Mouse (Mus musculus) gastrocnemius, adult 2 months (tissue): ENCODE measurements around the gene Gm37240. TPM values are rescaled to one million over a fixed set of nuclear protein-coding genes. Genes with fewer than 3 reads are reported as not detected.

ENCODE experiments used
- DNase-seq: peaks from one replicate; pipeline ENCODE4 v3.0.0; 2022
- H3K27ac ChIP-seq: fragments of 200-600 bp; 2 replicates; pipeline ENCODE4 v1.8.1; 2022; ENCODE audit warnings: mild to moderate bottlenecking
- H3K4me3 ChIP-seq: fragments of 200-600 bp; 2 replicates; pipeline ENCODE4 v1.8.1; 2022; ENCODE audit warnings: mild to moderate bottlenecking, moderate library complexity
- CTCF ChIP-seq: fragments of 200-600 bp; IDR thresholded peaks from 2 replicates; pipeline ENCODE4 v1.8.1; 2022; ENCODE audit warnings: antibody characterized with exemption, mild to moderate bottlenecking, moderate library complexity
- intact Hi-C: fragments of 180-260 bp; cut with DNase I; formaldehyde crosslinking; loops from one replicate; pipeline ENCODE4 v1.15.1; 2025
- total RNA-seq, 2 experiments: library from RNA; stranded (reverse); gene quantifications; 2 replicates each; pipeline ENCODE4 v1.2.3; 2021

The Gm37240 gene
- total RNA-seq, 2 experiments from 2014 or later, result 34.5 to 37.4 TPM

DNA sequence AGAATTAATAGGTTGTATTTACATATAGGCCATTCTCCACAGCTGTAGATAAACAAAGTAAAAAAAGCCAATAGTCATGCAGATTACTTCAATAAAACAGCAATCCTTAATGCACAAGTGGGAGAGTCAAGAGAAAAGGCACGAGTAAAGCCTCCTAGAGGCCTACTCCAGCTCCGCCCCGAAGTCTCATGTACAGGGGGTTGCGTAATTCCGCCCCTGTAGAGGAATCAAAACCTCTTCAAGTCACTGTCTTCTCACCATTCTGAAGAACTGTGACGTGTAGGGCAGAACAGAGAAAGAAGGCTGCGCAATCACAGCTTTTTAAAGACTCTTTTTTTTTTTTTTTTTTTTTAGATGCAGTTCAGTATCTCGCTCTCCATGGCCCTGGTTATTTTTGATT, 393.5 kb downstream of the Gm37240 start:
- H3K27ac ChIP-seq, result no peak overlapping the region
- intact Hi-C loops, result no loop called here
- no peak for DNase-seq
- H3K4me3 ChIP-seq, result no peak overlapping the region
- no peak for TF ChIP-seq CTCF

DNA sequence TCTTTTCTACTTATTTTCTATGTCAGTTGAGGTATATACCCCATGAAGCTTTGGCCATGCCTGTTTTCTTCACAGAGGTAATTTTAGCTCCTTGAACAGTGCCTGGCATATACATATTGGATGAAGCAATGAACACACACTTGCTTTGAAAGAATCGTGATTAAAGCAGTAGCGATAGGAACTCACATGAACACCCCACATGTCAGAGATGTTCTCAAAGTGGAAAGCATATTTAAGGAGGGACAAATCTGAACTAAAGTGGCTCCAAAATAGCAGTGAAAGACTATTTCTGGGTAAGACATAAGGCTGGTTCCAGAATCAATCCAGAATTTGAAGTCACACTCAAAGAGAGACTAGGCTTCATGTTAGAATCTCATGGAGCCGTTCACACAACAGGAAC, 397.1 kb downstream of the Gm37240 start:
- DNase-seq, result no peak
- no peak for TF ChIP-seq CTCF
- intact Hi-C loops, result no loop called here
- no peak overlapping the region for H3K27ac ChIP-seq
- no peak overlapping the region for H3K4me3 ChIP-seq

DNA sequence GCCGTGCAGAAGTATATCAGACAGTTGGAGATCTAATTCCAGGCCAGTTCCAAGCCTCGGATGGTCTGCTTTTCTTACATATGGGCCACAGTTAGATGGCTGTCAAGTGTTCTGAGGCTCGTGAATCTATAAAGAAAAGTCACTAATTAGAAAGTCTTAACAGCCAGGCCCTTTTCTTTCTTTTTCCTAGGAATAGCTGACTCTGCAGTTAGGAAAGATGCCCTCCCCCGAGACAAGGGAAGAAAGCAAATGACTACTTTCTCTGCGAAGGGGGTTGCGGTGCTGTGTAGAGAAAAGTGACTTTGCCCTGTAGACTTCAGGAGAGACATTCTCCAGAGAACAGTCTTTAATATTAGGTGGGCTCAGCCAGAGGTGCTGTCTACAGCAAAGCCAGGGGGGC, 399.9 kb downstream of the Gm37240 start:
- intact Hi-C loops, result no loop called here

DNA sequence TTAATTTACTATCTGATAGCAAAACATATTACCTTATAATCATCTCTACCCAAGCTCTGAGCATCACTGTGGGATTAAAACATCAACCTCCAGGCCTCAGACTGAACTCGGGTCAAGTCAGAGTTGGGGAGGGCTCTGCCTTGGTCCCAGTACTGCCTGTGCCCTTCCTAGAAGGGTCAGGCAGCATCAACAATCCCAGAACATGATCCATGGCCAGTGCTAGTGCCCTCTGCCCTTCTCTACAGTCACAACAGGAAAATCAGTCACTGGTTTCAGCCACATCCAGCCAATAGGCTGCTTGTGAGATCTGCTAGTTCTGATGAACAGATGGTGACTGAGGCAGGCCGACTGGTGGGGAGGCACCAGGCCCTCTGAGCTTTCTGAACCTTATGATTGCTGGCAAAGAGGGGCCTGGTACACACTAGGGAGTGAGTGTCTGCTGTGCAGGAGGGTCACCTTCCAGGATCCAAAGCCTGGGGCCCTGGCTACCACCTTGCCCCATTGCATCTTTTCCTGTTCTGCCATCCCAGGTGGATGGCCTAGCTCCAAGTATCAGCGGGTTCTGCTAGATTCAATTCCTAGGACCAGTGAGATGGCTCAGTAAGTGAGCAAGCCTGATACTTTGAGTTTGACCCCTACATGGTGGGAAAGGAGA, 401.7 kb downstream of the Gm37240 start:
- Histone ChIP-seq H3K27ac (no peak overlapping the region), H3K4me3 (no peak overlapping the region)
- TF ChIP-seq CTCF, result no peak
- intact Hi-C loops, result no loop called here
- no peak for DNase-seq

More for the DNA sequence above, 399.9 kb downstream of the Gm37240 start:
- H3K27ac ChIP-seq, result no peak overlapping the region
- TF ChIP-seq CTCF, result no peak
- H3K4me3 ChIP-seq, result no peak overlapping the region
- no peak for DNase-seq

DNA sequence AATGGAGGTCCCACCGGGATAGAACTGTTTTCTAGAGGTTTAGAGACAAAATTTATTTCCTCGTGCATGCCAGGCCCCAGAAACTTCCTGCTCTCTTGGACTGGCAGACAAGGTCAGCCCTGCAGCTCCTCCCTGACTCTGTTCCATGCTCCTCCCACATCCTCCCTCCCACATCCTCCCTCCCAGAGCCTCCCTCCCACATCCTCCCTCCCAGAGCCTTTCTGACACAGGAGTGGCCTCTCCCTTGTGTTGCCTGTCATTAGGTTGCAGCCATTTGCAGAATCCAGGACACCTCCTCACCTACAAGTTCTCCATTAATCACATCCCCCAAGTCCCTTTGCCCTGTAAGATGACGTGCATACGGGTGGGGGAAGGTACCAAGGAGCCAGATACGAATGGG, 404.7 kb downstream of the Gm37240 start:
- Histone ChIP-seq H3K27ac (no peak overlapping the region), H3K4me3 (no peak overlapping the region)
- DNase-seq, result peak; percentile 19
- no peak for TF ChIP-seq CTCF
- intact Hi-C loops, result no loop called here

DNA sequence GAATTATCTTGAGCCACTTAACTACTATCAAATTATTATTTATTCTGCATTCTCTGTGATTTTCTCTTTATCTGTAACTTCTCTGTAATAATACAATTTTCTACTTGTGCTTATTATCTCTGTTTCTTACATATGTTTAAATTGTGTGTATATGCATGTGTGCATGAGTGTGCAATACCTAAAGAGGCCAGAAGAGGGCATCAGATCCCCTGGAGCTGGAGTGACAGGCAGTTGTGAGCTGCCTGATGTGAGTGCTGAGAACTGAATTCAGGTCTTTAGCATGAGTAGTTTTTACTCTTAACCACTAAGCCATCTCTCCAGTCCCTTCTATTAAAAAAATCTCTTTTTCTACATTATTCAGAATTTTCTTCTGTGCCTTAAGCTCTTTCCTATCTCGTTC, 406.7 kb downstream of the Gm37240 start:
- intact Hi-C loops, result no loop called here
- peak; percentile 37 for TF ChIP-seq CTCF
- H3K27ac ChIP-seq, result no peak overlapping the region

DNA sequence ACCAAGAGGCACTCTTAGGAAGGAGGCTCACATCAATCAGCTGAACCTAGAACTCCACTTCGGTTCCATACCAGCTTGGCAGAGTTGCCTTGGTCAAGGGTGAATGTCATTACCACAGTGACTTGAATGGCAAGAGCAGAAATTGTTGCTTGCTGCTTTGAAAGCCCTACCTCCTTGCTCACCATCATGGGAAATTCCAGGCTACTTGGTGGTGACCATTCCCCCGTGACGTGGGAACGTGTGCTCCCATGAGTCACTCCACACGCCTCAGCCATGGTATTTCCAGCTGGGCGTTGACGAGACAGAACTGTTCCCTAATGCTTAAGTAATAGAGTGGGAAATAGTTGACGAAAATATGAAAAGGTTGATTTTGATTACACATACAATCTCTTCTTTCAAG, 408.6 kb downstream of the Gm37240 start:
- intact Hi-C loops, result no loop called here
- no peak overlapping the region for H3K4me3 ChIP-seq
- H3K27ac ChIP-seq, result no peak overlapping the region
- DNase-seq, result no peak
- TF ChIP-seq CTCF, result no peak

More for the DNA sequence above, 406.7 kb downstream of the Gm37240 start:
- no peak overlapping the region for H3K4me3 ChIP-seq
- no peak for DNase-seq

DNA sequence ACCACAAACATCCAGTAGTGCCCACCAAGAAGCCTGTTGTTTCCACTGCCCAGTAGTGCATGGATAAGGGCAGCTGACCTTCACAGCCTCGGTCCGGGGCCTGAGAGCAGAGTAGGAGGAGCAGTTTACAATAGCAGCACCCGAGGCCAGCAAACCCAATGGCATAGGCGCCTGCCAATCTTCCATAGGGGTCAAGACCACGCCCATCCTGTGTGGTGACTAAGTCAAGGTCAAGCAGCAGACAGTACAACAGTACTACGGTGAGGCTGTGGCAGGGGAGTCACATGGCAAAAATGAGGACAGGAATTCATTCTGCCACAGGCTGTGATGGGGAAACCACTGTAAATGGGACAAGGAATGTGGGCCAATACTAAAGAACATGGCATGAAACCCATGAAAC, 417.6 kb downstream of the Gm37240 start:
- intact Hi-C loops, result no loop called here

DNA sequence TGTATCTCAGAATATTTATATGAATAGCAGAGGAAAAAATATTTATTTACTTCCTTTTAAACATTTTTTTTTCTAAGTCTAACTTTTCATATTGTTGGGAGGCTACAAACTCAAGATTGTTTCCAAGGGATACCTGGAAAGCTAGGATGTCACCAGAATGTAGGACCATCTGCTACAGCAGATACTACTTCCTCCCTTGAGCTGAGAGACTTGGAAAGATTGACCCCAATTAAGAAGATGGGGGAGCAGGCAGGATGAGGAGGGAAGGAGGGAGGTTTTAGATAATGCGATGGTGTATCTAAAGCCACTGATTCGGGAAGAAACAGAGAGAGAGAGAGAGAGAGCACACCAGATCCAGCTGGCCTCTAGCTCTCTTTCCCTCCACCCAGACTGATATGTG, 418.3 kb downstream of the Gm37240 start:
- TF ChIP-seq CTCF, result no peak
- intact Hi-C loops, result no loop called here
- Histone ChIP-seq H3K27ac (no peak overlapping the region), H3K4me3 (no peak overlapping the region)
- no peak for DNase-seq

More for the DNA sequence above, 417.6 kb downstream of the Gm37240 start:
- Histone ChIP-seq H3K4me3 (no peak overlapping the region), H3K27ac (no peak overlapping the region)
- no peak for DNase-seq
- no peak for TF ChIP-seq CTCF

DNA sequence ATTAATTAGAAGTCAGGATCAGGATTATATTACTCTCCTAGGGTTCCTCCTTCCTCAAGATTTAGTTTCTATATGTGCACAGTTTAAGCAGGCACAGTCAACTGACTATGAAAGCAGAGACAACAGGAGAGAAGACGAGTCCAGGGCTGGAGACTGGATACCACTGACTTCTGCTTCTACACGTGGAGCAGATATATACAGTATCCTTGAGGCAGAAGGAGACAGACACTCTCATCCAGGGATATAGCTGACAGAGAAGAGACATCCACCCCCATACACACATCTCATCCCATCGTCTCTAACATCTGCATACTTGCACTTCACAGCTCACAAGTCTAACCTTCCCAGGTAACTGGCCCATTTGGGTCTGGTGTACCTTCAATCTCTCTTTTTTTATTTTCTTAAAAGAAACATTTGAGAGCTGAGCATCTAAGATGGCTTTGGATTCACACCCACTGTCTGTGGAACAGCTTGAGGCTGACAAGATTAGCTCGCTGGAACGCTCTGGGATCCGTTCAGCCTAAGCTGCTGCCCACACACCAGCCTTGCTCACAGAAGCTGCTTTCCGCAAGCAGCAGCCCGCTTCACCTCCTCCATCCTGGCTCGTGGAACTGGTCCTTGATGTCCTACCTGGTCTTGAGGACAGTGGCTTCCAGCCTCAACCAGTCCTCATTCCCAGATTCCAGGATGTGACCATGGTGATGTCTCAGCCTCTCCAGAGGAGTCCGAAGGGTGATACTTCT, 421.9 kb downstream of the Gm37240 start:
- Histone ChIP-seq H3K27ac (no peak overlapping the region), H3K4me3 (no peak overlapping the region)
- DNase-seq, result no peak
- TF ChIP-seq CTCF, result no peak
- intact Hi-C loops, result no loop called here

DNA sequence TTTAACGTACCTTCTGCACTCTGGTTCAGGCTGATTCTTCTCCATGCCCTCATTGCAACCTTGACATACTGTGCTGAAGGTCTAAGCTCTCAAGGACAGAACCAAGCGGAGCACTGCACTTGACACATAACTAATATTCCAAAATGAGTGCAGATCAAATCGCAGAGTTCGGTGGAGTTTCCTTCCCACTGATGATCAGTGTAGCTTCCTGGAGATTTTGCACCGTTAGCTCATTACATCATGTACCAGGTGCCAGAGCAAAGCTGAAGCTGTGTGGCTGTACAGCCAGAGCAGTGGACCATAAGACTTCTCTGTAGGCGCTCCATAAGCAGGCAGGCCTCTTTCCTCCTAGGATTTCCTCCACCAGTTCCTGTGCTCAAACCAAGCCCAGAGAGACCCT, 427.3 kb downstream of the Gm37240 start:
- no peak for TF ChIP-seq CTCF
- Histone ChIP-seq H3K4me3 (no peak overlapping the region), H3K27ac (no peak overlapping the region)
- intact Hi-C loops, result no loop called here
- no peak for DNase-seq

DNA sequence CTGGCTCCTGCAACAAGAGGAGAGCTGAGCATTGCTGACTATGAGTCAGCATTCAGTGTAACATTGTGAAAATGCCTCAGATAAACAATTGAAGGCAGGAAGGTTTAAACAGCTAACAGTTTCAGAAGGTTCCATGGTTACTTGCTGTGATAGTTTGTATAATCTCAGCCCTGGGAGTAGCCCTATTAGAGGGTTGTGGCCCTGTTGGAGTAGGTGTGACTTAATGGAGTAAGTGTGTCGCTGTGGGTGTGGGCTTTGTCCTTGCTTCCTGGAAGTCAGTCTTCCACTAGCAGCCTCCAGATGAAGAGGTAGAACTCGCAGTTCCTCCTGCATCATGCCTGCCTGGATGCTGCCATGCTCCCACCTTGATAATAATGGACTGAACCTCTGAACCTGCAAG, 430.3 kb downstream of the Gm37240 start:
- Histone ChIP-seq H3K27ac (no peak overlapping the region), H3K4me3 (no peak overlapping the region)
- intact Hi-C loops, result no loop called here
- no peak for TF ChIP-seq CTCF
- no peak for DNase-seq

DNA sequence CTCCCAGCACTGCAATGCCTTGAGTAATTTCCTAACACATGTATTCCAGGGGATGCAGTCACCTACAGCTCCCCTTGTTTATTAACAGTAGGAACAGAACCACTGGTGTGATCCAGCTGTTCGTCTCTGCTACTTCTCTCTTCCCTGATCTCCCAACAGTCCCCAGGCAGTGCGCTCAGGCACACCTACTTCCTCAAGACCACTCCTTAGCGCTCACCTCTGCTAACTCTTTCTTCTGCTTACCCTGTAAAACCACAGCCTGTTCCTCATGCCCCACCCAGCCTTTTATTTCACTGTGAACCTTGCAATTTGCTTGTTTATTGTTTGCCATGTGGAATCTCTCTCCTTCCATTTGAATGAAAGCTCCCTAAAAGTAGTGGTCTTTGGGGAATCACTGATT, 431.9 kb downstream of the Gm37240 start:
- no peak overlapping the region for H3K27ac ChIP-seq
- intact Hi-C loops, result no loop called here

DNA sequence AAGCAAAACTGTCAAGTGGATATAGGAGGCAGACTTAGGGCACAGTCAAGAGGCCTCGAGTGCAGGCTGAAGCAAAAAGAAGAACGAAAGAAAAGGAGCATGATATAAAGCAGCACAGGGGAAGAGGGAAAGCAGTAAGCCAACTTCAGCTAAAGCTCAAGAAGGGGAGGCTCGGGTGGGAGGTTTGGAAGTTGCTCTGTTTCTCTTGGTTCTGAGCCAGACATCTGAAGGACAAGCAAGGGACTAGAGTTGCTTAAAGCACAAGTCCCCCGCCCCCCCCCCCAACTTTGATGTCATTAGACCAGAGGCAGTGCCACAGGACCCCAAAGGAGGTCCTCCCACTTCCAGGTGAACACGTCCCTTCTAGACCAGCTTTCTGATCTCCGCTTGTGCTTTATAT, 433.3 kb downstream of the Gm37240 start:
- H3K4me3 ChIP-seq, result no peak overlapping the region
- no peak overlapping the region for H3K27ac ChIP-seq
- intact Hi-C loops, result no loop called here
- no peak for DNase-seq
- TF ChIP-seq CTCF, result no peak

More for the DNA sequence above, 431.9 kb downstream of the Gm37240 start:
- no peak for DNase-seq
- no peak for TF ChIP-seq CTCF
- H3K4me3 ChIP-seq, result no peak overlapping the region
